Mouse (Mus musculus): ENCODE results near the gene Noxo1. TPM values are rescaled to one million over a fixed set of nuclear protein-coding genes. Genes with fewer than 3 reads are reported as not detected.

Noxo1 gene
- polyA plus RNA-seq, 1 experiment from 2014 or later = 1.3 TPM

Other genes starting within 250 kb of the Noxo1 start
- 38.8 and 39.8 TPM in 2 replicates for gene E4f1, start 225.9 kb upstream of the Noxo1 start, polyA plus RNA-seq (2015; fragmentation: Nextera tagmentation; extraction: Ambion mirVana)
- 52.3 and 56.7 TPM in 2 replicates for gene Pgp, start 225.8 kb upstream of the Noxo1 start, polyA plus RNA-seq (2015; fragmentation: Nextera tagmentation; extraction: Ambion mirVana)
- 0.26 TPM in 1 of 2 replicates, not detected in the other for gene Bricd5, start 222.3 kb upstream of the Noxo1 start, polyA plus RNA-seq (2015; fragmentation: Nextera tagmentation; extraction: Ambion mirVana)
- 33.9 and 39.1 TPM in 2 replicates for gene Mlst8, start 217.2 kb upstream of the Noxo1 start, polyA plus RNA-seq (2015; fragmentation: Nextera tagmentation; extraction: Ambion mirVana)
- gene Caskin1, start 207.6 kb upstream of the Noxo1 start, polyA plus RNA-seq (2015; fragmentation: Nextera tagmentation; extraction: Ambion mirVana) = 15.0 and 16.7 TPM in 2 replicates
- 97.1 and 109 TPM in 2 replicates for gene Traf7, start 168.3 kb upstream of the Noxo1 start, polyA plus RNA-seq (2015; fragmentation: Nextera tagmentation; extraction: Ambion mirVana)
- gene Rab26, start 162.0 kb upstream of the Noxo1 start, polyA plus RNA-seq (2015; fragmentation: Nextera tagmentation; extraction: Ambion mirVana) = 3.7 and 4.1 TPM in 2 replicates
- gene Pkd1, start 146.4 kb upstream of the Noxo1 start, polyA plus RNA-seq (2015; fragmentation: Nextera tagmentation; extraction: Ambion mirVana) = 11.9 and 16.9 TPM in 2 replicates
- gene Tsc2, start 63.6 kb upstream of the Noxo1 start, polyA plus RNA-seq (2015; fragmentation: Nextera tagmentation; extraction: Ambion mirVana) = 60.5 and 75.1 TPM in 2 replicates
- gene Nthl1, start 63.6 kb upstream of the Noxo1 start, polyA plus RNA-seq (2015; fragmentation: Nextera tagmentation; extraction: Ambion mirVana) = 13.8 and 15.3 TPM in 2 replicates
- 15.0 and 16.0 TPM in 2 replicates for gene Slc9a3r2, start 45.9 kb upstream of the Noxo1 start, polyA plus RNA-seq (2015; fragmentation: Nextera tagmentation; extraction: Ambion mirVana)
- not detected in 2 replicates for gene Npw, start 37.8 kb upstream of the Noxo1 start, polyA plus RNA-seq (2015; fragmentation: Nextera tagmentation; extraction: Ambion mirVana)
- gene Zfp598, start 26.5 kb upstream of the Noxo1 start, polyA plus RNA-seq (2015; fragmentation: Nextera tagmentation; extraction: Ambion mirVana) = 14.9 and 16.2 TPM in 2 replicates
- gene Syngr3, start 6.3 kb upstream of the Noxo1 start, polyA plus RNA-seq (2015; fragmentation: Nextera tagmentation; extraction: Ambion mirVana) = 61.0 and 68.7 TPM in 2 replicates
- gene Gfer, start 78 bp upstream of the Noxo1 start, polyA plus RNA-seq (2015; fragmentation: Nextera tagmentation; extraction: Ambion mirVana) = 40.7 and 42.5 TPM in 2 replicates
- 86.9 and 107 TPM in 2 replicates for gene Tbl3, start 11.4 kb downstream of the Noxo1 start, polyA plus RNA-seq (2015; fragmentation: Nextera tagmentation; extraction: Ambion mirVana)
- gene Rnf151, start 21.8 kb downstream of the Noxo1 start, polyA plus RNA-seq (2015; fragmentation: Nextera tagmentation; extraction: Ambion mirVana) = 0.18 TPM in 1 of 2 replicates, not detected in the other
- gene Rps2, start 21.9 kb downstream of the Noxo1 start, polyA plus RNA-seq (2015; fragmentation: Nextera tagmentation; extraction: Ambion mirVana) = 992 and 1,023 TPM in 2 replicates
- 232 and 253 TPM in 2 replicates for gene Ndufb10, start 28.2 kb downstream of the Noxo1 start, polyA plus RNA-seq (2015; fragmentation: Nextera tagmentation; extraction: Ambion mirVana)
- gene Rpl3l, start 31.6 kb downstream of the Noxo1 start, polyA plus RNA-seq (2015; fragmentation: Nextera tagmentation; extraction: Ambion mirVana) = not detected in 2 replicates
- 18.8 and 22.1 TPM in 2 replicates for gene Msrb1, start 40.4 kb downstream of the Noxo1 start, polyA plus RNA-seq (2015; fragmentation: Nextera tagmentation; extraction: Ambion mirVana)
- 0.15 and 0.17 TPM in 2 replicates for gene Hs3st6, start 56.8 kb downstream of the Noxo1 start, polyA plus RNA-seq (2015; fragmentation: Nextera tagmentation; extraction: Ambion mirVana)
- not detected in 2 replicates for gene Meiob, start 108.1 kb downstream of the Noxo1 start, polyA plus RNA-seq (2015; fragmentation: Nextera tagmentation; extraction: Ambion mirVana)
- gene Hagh, start 143.9 kb downstream of the Noxo1 start, polyA plus RNA-seq (2015; fragmentation: Nextera tagmentation; extraction: Ambion mirVana) = 36.7 and 37.1 TPM in 2 replicates
- gene Fahd1, start 154.1 kb downstream of the Noxo1 start, polyA plus RNA-seq (2015; fragmentation: Nextera tagmentation; extraction: Ambion mirVana) = 16.0 and 16.8 TPM in 2 replicates
- 0.17 and 0.25 TPM in 2 replicates for gene Igfals, start 169.8 kb downstream of the Noxo1 start, polyA plus RNA-seq (2015; fragmentation: Nextera tagmentation; extraction: Ambion mirVana)
- 68.5 and 76.9 TPM in 2 replicates for gene Nubp2, start 190.1 kb downstream of the Noxo1 start, polyA plus RNA-seq (2015; fragmentation: Nextera tagmentation; extraction: Ambion mirVana)
- gene Spsb3, start 190.4 kb downstream of the Noxo1 start, polyA plus RNA-seq (2015; fragmentation: Nextera tagmentation; extraction: Ambion mirVana) = 64.3 and 67.4 TPM in 2 replicates
- 31.3 and 36.5 TPM in 2 replicates for gene Eme2, start 198.9 kb downstream of the Noxo1 start, polyA plus RNA-seq (2015; fragmentation: Nextera tagmentation; extraction: Ambion mirVana)
- 81.4 and 85.4 TPM in 2 replicates for gene Mrps34, start 198.9 kb downstream of the Noxo1 start, polyA plus RNA-seq (2015; fragmentation: Nextera tagmentation; extraction: Ambion mirVana)
- gene Nme3, start 200.3 kb downstream of the Noxo1 start, polyA plus RNA-seq (2015; fragmentation: Nextera tagmentation; extraction: Ambion mirVana) = 72.1 and 80.8 TPM in 2 replicates
- 60.8 and 73.6 TPM in 2 replicates for gene Mapk8ip3, start 240.7 kb downstream of the Noxo1 start, polyA plus RNA-seq (2015; fragmentation: Nextera tagmentation; extraction: Ambion mirVana)